Mouse (Mus musculus) telencephalon, adult 2 months (tissue): Measurements from ENCODE around the gene Xaf1.
"Not testable (repeated sequence)": the region's sequence is repeated elsewhere in the genome, so short reads cannot be mapped to it uniquely, and the experiment has no call there.

ENCODE experiments used
- DNase-seq: peaks from one replicate; pipeline ENCODE4 v3.0.0-alpha.2; 2011; ENCODE audit warnings: low read depth, low spot score

Gene Xaf1

DNA sequence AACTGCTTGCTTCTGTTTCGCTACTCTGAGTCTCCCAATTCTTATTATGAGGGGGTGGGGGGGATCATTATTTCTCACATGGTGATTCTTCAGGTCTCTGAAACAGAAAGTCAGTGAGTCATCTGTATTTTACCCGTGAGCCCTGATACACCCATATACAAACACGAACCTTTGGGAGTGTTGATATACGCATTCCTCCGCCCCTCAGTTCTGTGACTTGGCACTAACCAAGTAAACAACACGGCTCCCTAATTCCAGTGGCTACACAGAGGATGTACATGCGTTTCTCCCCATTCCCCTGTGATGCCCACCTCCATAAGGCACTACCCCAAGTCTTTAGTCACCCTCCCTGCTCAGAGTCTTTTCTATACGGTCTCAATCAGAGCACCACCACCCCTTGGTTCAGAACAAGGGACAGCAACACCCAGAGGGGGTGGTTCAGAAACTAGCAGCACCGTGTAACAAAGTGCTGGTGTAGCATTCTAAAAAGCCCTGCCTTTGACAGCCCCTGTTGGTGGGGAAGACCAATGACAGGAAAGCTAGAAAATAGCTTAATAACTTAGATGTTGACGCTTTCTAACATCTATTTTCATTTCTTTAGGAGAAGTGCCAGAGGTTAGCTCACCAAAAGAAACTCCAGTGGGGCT lies 10.0 kb downstream of the Xaf1 start:
- no peak for DNase-seq

DNA sequence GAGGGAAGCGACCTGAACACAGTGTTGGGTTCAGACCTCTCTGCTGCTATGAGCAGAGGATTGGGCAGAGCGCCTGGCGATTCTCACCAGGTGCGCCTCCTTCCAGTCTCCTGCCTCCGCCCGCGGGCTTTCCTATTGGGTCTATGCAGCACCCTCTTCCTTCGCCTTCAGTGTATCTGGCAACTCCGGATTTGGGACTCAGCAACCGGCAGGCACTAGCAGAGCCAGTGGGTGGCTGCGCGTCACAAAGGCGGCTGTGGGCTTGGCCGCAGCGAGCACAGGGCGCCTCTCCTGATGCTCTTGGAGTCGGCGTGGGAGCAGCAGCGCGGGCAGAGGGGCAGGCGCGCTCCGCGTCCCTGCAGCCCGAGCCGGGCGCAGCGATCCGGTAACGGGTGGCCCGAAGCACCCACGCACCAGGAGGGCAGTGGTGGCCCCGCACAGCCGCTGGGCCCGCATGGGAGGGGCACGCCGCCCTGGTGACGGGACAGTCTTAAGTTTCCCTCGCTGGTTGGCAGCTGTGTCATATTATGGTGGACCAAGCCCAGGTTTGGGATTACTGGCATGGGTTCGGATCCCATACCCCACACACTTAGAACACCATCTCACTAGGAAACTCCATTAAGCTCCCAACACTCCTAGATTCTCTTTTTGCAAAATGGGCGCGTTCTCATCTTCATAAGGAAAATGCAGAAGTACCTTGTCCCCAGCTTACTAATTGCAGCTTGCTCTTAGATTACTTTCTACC lies 12.9 kb downstream of the Xaf1 start, which contains the start of gene Fbxo39:
Gene Fbxo39, plus strand, starts transcription at position 294 of the 745 bp plus-strand sequence.
- DNase-seq = peak; percentile 36

DNA sequence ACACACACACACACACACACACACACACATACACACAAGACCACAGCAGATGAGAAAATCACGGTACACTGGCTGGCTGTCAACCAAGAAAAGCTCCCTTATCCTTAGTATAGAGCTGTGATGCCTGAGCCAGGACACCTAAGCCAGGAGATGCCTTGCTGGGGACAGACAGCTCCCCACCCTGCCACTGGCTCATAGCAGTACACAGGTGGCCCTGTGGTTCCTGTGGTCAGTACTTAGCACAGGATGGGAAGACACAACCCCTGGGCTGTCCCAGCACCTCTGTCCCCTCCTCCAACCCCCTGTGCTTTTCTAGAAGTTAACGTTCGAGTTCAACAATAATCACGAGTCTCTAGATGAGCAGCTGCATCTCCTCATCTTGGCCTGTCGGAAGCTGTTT lies 16.6 kb downstream of the Xaf1 start:
- no peak for DNase-seq

DNA sequence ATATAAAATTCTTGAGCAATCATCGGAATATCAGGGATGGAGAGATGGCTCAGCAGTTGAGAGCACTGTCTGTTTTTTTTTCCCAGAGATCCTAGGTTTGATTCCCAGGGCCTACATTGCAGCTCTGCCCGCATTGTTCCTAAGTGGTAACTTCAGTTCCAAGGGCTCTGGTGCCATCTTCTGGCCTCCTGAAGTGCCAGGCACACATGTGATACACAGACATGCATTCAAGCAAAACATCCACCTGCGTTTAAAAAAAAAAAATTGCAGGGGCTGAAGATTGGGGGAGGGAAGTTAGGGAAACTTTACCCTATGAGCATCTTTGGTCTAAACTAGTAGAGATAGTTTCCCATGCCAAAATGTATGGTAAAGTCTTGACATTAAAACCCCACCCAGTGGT lies 23.0 kb downstream of the Xaf1 start:
- no peak for DNase-seq

DNA sequence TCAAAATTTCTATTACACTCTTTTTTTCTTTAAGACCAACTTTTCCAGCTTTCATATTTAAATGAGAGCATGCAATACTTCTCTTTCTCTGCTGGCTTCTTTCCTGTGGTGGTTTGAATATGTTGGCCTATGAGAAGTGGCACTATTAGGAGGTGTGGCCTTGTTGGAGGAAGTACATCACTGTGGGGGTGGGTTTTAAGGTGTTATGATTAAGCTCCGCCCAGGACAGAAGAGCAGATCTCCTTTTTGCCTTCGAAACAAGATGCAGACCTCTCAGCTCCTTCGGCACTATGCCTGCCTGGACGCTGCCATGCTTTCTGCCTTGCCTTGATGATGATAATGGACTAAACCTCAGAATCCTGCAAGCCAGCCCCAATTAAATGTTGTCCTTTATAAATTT lies 24.3 kb downstream of the Xaf1 start:
- DNase-seq = no peak

DNA sequence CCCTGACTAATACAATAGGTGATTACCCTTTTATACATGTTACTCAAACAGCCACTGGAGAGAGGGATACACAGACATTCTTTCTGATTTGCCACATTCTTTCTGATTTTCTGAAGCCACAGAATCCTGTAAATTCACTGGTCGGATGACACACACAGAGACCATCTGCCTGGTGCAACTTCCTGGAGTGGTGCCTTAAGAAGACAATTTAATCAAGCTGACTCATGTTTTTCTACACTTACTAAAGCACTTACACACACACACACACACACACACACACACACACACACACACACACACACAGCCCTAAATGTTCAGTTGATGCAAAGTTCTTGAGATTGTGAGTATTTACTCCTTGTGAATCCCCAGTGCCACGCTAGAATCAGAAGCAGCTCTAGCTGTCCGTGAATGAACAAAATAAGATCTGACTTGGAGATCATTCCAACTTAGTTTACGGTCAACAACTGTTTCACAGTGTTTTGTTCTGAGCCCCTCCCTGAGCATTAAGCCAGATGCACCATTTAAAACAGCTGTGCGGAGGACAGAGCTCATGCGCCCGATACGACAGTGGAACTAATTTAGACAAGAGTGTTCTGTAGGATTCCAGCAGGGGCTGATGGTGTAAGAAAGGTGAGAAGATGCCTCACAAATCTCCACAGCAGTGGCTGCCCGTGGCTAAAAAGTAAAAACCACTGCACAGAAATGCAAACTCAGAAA lies 31.7 kb downstream of the Xaf1 start:
- DNase-seq = peak; percentile 57

DNA sequence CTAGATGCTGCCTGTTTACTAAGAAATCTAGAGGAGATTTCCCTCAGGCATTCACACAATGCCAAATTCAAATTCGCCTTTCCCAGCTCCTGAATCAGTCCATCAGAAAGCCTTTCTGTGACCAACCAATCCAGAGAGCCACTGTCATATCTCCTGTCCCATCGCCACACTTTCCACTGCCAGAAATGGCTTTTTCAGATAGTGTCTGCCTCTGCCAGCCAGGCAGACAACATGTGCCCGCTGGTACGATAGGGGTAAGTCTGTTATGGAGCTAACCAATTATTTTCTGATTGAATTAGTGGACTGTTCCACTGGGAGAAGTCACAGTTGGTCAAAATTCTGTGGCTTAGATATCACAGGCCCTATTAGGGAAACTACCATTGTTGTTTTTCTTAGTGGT lies 33.2 kb downstream of the Xaf1 start:
- DNase-seq = no peak

DNA sequence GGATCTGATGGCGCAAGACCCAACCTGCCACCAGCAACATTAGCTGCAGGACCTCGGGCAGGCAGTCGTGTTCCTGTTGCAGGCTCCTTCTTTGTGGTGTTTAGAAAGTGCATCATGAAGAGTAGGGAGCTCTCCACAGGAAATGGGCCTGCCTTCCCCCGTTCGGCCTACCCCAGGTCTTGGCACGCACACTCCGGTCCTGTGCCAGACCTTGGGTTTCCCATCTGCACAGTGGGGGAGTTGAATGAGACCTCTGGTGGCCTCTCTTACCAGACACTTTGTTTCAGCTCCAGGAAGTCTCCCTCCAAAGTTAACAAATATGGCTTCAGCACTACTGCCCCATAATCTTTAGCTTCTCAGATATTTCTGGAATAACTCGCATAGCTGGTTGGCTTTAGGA lies 35.3 kb downstream of the Xaf1 start:
- no peak for DNase-seq

DNA sequence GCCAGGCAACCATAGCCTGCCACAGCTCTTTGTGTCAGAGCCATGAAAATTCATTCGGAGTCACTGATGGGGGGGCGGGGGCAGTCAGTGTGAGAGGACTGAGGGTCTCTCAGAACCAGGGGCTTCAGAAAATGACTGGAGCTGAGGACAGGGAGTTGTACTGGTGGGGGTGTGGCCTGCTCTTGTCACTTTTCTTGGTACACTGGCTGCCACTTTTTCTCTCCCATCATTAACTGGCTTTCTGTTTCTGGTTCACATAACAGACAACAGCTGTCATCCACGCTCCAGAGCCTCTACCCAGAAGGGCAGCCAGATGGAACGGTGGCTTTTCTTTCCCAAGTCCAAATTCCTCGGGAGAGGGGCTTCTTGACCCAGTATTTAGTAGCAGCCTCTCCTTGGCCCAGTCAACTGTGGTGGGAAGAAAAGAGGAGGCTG lies 37.0 kb downstream of the Xaf1 start:
- no peak for DNase-seq

DNA sequence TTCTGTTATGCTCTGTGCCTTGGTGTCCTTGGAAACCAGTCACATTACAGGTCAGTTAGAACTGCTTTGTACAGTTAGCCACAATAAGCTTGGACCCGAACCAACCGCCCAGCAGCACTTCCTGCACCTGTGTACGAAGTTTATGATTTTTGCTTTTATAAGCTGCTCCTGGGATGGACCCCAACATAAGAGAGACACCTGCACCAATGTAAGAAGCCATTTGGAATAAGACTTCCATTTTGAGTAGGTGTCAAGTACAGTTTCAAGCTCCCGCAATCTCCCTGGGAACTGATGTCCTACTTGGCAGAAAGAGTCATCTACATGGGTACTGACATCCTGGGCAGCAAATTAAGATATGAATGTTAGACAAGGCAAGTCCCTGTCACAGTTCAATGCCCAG lies 38.3 kb downstream of the Xaf1 start:
- no peak for DNase-seq

DNA sequence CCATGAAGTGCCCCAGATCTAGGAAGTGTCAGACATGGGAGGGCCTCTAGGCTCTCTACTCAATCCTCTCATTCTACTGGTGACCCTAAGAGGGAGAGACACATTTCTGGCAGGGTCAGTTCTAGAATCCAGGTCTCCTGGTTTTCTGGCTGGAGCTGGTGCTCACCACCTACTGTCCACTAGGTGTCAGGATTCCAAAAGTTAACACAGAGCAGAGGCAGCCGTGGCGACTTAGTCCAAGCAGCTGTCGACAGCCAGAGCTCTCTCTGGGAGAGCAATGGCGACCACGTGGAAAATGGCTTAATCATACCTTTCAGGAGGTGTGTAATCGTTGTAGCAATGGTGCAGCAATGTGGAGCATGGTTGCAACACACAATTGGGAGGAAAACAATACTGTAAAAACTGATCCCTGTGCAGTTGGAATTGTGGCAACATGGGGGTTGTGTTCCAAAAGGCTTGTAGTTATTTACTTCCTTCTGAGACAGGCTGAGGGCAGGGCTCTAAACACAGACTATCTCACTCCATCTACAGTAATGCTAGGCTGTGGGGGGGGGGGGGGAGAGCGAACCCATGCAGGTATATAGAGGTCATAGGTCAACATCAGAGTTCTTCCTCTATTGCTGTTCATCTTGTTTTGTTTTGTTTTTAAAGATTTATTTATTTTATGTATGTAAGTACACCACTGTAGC lies 41.3 kb downstream of the Xaf1 start:
- DNase-seq = no peak

DNA sequence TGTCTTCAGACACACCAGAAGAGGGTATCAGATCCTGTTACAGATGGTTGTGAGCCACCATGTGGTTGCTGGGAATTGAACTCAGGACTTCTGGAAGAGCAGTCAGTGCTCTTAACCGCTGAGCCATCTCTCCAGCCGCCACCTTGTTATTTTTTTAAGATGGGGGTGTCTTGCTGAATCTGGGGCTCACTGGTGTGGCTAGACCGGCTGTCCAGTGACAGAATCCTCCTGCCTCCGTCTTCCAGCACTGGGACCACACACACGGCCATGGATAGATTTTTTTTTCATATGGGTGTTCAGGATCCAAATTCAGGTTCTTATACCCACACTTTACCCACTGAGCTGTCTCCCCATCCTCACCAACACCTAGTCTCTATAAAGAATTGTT lies 41.8 kb downstream of the Xaf1 start:
- DNase-seq = not testable (repeated sequence)

DNA sequence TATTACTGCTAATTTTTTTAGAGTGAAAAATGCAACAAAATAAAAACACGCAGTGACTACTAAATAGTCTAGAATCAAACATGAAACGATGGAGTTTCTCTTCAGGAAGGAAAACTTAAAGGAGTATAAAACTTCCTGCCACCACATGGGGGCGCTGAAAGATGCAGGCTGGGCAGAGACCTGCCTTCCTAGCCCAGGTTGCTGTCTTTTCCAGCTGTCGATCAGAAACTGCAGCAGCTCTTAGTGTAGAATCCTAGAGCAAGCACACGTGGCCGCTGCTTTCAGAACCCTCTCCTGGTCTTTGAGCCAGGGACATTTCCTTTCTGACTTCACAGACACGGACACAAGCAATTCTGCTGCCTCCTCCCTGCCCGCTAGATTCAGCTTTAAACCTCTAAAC lies 42.5 kb downstream of the Xaf1 start:
- DNase-seq = no peak

DNA sequence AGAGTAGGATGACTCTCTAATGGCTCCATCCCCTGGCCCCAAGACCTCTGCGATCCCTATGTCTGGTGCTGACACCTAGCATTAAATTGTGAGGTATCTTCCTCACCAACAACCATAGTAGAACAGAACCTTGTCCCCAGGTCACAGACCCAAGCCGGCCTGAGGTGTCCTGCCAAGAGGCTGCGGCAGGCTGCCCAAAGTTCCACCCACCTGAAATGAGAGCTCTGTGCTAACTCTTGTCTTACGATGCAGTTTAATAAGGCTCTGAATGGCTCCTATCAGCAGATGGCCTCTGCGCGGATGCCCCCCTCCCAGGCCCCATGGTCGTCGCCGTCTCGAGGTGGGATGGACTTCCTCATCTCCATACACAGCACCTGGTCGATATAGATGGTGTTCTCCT lies 43.1 kb downstream of the Xaf1 start:
- no peak for DNase-seq

DNA sequence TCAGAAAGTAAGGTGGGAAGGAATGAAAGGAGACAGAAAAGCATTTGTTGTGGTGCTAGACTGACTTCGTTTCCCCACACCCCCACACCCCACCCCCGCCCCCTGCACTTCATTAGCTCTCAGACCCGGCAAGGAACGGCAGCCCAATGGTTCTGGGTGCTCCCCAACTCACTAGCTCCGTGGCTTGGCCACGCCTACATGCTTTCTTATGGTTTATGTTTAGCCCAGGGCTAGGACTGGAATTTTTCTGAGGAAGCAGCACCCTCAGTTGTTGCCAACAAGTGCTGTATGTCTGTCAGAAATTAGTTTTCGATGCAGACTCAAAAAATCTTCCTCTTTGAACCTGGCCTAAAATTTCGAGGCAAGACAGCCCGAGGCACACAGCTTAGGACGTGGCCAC lies 47.1 kb downstream of the Xaf1 start:
- DNase-seq = no peak

DNA sequence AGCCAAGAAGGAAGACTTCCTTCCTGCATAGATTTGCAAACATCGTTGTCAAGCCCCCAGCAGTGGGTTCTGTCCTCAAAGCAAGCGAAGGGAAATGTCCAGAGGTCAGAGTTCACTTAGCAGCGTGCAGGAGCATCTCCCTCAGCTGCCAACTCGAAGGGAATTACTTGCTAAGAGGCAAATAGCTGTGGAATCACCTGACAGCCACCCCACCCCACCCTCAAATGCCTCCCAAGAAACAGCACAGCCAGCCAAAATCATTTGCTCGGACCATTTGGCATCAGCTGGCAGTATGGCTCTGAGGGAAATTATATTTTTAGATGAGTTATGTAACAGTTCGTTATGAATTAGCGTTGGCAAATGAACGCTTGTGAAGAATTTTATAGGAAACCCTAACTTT lies 47.6 kb downstream of the Xaf1 start:
- peak; percentile 64 for DNase-seq

DNA sequence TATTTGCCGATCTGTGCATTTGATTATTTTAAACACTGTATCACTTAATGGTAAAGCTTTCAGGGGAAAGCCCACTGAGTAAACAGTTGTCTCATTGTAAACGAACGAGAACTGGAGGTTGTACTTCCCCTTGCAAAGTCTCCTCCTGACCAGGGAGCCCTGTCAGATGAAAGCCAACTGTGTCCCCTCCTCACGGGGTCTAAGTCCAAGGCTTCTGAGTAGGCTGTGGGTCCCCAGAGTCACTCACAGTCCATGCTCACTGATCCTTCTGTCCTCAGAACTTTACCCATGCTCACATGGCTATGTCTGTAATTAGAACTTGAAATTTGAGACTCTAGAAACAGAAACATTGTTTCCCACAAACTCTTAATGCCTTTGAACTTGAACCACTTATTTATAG lies 48.2 kb downstream of the Xaf1 start:
- DNase-seq = no peak

DNA sequence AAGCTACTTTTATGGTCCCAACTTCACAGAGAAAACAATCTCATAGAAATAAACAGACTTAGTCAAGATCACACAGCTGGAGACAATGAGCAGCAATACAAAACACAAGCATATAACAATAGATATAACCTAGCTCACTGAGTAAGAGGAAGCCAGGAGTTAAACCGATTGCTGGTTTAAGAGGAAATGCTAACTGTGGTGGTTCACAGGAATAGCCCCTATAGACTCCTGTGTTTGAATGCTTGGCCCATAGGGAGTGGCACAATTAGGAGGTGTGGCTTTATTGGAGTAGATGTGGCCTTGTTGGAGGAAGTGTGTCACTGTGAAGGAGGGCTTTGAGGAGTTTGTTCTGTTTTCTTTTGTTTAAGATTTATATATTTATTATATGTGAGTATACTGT lies 50.8 kb downstream of the Xaf1 start:
- no peak for DNase-seq

DNA sequence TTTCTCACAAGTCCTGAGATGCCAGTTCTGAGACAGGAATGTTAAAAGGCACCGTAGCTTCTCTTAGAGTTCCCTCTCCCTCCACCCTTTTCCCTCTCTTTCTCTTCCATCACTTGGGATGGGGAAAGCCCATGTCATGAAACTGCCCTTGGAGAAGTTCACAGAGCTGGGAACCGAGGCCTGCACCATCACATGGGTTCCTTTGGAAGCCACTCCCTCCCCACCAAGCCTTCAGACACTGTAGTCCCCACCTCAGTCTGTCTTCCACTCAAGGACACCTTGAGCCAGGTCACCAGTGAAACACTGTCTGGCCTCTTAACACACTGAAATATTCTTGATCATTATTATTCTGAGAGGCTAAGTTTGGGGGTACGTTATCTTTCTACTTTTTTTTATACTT lies 51.8 kb downstream of the Xaf1 start:
- DNase-seq = no peak

DNA sequence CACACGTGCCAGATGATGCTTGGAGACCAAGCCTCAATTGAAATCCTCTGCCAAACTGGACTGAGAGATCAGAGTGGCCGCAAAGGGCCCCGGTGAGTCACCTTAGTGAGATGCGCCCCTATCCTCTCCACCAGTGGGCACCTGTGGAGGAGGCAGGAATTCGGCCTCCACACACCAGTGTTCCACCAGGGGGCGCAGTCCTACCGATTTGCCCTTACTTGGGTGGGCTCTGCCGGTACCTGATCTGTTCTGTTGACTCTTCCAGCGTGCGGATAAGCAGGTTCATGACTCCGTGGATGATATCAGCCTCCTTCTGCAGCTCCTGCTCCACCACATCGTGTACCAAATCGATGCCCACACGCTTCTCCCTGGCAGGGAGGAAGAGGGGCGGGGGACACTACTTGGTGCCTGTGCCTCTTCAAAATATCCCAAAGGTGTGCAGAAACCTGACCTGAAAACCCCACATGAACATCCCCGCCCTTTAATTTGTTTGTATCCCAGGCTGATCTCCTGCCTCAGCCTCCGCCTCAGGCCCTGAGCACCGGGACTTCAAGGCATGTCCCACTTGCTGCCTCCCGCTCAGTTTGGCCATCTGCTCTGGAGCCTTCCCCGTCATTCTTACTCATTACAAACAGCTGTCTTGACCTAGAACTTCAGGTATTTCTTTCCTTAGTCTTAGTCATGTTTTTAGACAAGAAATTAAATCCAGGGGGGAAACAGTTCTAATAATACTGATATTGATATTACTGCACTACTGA lies 53.7 kb downstream of the Xaf1 start:
- no peak for DNase-seq
